Mouse (Mus musculus) adipocyte (in vitro differentiated cells): ENCODE data around the gene Ttll11.
A peak's percentile ranks its signal among the peaks of the same experiment; 100 is the strongest.

Experiments
- DNase-seq: peaks from one replicate; pipeline ENCODE4 v3.0.0-alpha.2; 2016; ENCODE audit warnings: low spot score

Gene Ttll11

DNA sequence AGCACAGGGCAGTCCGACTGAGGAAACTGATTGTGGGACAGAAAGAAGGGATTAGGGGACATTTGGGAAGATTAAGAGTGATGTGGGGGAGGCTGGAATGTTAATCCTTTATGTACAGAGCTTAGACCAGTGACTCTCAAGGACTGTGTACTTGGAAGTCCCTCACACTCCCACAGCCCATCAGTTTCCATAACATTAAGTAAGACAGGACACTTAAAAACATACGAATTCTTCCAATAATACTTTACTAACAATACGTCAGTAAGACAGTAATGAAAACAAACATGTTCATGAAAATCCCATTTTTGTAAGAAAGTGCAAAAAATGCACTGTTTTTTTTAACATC is 127.6 kb downstream of the Ttll11 start:
- no peak for DNase-seq

GRCm38 (mm10) chr2:35851420-35852163 is 128.1 kb downstream of the Ttll11 start:
- DNase-seq = no peak

DNA sequence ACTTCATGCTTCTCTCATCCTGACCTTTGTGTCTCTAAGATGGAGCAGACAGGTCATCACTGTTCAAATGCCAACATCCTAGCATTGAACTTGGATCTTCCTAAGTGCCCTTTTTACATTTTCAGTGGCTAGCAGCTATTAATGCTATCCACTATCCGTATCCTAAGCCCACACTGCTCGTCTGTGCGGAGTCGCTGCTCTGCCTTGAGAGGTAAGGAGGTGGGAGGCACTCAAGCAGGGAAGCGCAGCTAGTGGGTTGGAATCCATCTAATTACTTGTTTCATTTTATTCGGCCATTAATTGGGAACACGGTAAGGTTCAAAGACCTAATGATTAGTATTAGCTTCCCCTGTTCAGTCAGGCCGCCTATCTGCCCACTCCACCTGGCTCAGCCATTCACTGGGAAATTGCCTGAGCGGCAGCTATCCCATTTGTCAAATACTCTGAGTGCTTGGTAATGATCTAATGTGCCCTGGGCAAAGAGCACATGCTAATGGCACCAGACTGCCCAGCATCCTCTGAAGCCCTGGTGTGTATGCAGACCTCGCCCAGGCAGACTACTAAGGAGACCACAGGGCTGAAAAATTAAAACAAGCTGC is 130.0 kb downstream of the Ttll11 start:
- DNase-seq = no peak

- DNase-seq = peak; percentile 44
These were observed 133.9 kb downstream of the Ttll11 start for GRCm38 (mm10) chr2:35845611-35846504.

- DNase-seq = no peak
These were observed 135.6 kb downstream of the Ttll11 start for GRCm38 (mm10) chr2:35843896-35844690.

GRCm38 (mm10) chr2:35842780-35843474 is 136.8 kb downstream of the Ttll11 start:
- no peak for DNase-seq

DNA sequence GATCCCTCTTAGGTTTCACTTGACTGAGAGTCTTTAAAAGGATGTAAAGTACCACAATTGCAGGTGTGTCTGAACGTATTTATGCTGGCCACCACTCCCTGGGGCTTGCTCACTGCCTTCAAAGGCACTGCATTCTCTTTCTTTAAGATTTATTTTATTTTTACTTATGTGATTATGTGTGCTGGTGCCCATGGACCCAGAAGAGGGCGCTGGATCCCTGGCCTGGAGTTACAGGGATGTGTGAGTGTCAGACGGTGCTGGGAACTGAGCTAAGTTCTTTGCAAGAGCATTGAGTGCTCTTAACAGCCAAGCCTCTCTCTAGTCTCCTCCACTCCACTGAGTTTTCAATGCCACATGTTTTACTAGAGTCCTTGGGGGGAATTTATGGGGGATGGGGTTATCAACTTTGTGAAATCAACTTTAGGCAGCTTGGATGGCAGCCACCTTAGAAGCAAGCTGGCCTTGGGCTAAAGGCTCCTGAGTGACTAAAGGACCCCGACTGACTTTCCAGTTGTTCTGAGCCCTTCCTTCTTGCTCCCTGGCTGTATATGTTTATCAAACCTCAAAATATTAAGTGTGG is 137.8 kb downstream of the Ttll11 start:
- DNase-seq = no peak

DNA sequence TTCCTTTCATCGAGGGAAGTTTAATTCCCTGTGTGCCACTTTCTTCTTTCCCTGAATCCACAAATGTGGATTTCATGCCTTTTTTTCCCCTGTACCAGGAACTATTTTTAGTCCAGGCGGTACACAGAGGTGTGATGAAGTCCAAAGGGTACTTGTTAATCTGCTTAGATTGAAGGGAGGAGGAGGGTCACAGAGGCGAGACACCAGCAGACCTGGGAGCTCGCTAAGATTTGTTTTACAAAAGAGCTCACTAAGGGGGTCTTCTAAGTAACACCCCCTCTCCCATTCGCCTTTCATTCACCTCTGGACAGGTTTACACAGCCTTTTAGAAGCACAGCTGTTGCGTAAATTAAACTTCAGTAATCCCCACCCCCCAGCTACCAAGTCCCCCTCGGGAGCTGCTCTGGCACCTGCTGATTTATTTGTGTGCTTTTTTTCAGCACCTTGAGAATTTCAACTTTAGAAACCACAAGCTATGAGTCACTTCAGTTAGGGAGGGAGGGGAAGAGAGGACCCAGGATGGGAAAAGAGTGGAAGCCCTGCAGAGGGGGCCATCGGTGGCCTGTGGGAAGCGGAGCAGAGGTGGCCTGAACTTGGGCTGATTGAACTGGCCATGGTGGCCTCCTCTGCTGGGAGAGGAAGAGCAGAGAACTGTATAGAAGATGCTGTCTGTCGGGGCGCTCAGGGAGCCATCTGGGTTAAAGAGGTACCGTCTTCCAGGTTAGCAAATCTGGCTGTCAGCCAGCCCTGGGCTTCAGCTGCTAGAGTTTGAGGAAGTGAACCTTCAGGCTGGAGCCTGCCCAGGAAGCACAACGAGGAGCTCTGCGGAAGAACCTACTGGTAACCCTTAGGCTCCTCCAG is 138.5 kb downstream of the Ttll11 start:
- no peak for DNase-seq

DNA sequence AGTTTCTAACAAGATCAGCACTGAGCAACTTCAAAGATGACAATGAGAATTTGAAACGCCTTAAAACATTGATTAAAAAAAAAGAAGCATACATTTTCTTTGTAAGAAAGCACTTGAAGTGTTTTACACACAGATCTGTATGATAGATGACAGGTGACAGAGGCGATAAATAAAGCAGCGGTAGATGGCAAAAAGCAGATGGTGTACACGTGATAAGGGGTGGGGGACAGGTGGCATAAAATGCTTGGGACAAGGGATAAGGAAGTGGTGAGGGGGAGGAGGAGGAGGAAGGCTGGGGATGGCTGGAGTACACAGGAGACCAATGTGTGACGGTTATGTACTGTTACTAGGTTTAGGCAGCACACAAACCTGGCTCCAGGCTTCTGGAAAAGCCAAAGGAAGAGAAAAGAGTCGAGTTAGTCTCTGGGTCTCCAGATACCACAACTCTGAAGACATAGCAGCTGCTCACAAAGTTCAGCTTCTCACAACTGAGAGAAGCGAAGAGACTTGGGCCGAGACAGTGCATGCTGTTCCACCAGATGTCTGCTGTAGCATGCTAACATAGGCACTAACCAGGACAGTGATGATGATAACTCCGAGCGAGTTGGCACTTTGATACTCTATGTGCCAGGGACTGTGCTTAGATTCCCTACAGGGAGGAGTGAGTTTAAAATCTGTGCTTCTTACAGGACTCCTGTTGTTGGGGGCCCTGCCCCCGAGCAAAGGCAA is 140.8 kb downstream of the Ttll11 start:
- DNase-seq = no peak

- no peak for DNase-seq
These were observed 145.4 kb downstream of the Ttll11 start for GRCm38 (mm10) chr2:35834198-35834913.

DNA sequence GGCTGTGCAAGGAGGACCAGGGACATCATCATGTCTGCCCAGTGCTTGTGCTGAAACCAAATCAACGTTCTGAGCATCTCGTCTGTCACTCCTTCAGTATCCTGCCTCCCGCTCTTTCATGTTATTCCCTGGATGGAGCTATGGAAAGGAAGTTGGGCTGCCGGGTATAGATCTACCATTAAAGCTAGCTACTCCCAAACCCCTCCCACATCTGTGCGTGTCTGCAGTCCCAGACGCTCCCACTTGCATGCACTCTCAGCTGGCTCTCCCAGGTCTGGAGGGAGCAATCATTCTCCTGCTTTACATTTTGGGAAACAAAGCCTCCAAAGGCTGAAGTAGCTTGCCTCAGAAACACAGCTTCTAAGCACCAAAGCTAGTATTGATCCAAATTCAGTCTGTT is 146.2 kb downstream of the Ttll11 start:
- DNase-seq = no peak

DNA sequence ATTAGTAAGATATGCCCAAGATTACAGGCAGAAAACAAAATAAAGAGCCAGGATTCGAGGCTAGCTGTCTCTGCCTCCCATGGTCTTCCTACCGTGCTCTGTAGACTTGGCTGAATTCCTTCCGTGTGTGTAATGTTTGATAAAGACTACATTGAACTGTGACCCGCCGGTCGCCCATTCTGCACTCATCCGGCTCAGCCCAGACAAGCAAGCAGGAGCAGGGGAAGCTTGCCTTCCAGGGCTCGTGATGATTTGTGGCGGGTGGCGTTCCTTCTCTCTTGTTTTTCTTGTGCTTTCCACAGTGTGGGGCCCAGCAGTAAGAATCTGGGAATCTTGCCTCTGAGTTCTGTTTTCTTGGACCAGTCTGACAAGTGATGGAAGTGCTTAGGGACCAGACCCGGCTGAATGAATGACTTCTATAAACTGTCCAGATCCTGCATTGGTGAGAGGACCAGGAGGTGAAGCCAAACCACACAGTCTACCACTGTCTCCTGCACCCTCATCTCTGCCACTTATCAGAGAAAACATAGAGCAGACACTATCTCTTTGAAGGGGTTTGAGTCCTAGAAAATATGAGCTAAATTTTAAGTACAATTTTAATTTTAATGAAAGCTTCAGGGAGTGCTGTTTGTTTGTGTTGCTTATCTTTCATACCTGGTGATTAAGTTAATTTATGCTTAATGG is 146.8 kb downstream of the Ttll11 start:
- no peak for DNase-seq

GRCm38 (mm10) chr2:35831904-35832581 is 147.7 kb downstream of the Ttll11 start:
- no peak for DNase-seq

DNA sequence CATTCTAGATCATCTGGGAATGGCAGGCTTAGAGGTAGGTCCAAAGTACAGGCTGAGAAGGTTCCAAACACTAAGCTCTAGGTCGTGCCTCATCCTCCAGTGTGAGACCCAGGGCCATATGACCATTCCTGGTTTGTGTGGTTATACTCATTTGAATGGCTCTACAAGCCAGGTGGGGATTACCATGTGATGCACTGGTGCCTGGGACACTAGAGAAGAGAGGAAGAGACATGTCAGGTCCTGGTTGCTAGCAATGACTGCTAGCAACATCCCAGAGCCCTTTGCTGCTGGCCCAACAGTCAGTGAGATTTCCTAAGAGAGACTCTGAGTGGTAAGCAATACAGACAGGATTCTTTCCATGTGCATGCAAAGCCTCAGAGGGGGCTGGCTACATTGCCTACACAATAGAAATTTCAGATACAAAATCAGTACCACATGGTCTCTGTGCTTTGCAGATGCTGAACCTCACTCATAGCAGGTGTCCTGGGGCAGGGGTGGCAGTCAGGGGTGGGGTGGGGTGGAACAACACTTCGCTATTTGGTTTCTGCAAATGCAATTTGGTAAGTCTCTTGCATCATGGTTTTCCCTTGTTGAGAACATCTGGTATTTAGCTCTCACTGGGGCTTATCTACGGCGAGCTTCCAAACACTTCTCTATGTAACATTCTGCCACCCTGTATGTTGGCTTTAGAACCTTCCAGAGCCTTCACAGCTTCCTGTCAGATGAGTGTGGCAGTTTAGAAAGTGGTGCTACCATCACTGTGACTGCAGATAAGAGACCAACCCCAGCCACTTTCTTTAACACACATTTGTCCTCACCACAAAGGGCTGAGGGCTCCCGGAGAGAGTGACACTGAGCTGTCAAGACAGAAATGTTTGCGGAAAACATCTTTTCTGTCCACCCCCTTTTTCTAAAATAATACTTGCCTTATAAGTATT is 148.5 kb downstream of the Ttll11 start:
- DNase-seq = no peak

- DNase-seq = no peak
These were observed 150.6 kb downstream of the Ttll11 start for GRCm38 (mm10) chr2:35829136-35829535.

GRCm38 (mm10) chr2:35827886-35828285 is 151.8 kb downstream of the Ttll11 start:
- DNase-seq = no peak
